Mouse (Mus musculus) cerebellum, adult 2 months (tissue): ENCODE measurements around the gene Rcvrn.

Experiments used
- CTCF ChIP-seq: fragments of 200-500 bp; IDR thresholded peaks from 2 replicates; pipeline ENCODE4 v1.5.1; 2011; ENCODE audit warnings: low read depth, mild to moderate bottlenecking, control low read depth, low read length, moderate library complexity, borderline replicate concordance; ENCODE audit not compliant: insufficient read depth
- POLR2A ChIP-seq: fragments of 200-500 bp; IDR thresholded peaks from 2 replicates; pipeline ENCODE4 v1.6.1; 2011; ENCODE audit warnings: low read length, control low read depth, borderline replicate concordance; ENCODE audit not compliant: insufficient read depth

DNA sequence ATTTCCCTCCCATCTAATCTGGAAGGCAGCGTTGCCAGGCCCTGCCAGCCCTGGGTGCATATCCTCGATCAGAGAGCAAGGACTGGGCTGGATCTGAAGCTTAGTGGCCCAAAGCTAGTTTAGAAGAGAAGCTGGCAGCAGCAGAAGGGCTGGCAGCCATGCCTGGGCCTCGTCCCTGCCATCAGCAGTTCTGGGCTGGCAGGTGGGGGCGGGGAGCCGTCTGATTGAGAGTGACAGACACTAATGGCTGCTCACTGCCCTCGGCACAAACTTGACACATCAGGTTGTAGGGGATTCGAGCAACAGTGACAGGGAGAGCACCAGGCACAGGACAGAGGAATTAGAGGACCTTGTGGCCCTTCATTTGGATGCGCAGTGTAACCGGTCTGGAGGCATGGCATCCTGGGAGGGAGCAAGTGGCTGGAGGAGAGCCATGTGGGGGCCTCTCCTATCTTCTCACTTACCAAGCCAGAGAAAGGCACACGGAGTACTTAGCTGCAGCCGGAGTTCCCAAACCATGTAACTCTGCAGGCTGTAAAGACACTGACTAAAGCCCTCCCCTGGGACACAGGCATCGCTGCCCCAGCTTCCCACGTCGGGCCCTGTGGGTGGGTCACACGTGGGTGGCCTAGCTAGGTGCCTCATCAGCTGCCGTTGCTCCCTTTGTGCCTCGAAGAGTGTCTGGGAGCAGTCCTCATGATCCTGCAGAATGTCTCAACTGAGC, 39.7 kb upstream of the Rcvrn start:
- no peak for TF ChIP-seq CTCF
- peak; percentile 13; the same call in 1 of the 2 replicates for TF ChIP-seq POLR2A
